Mouse (Mus musculus) retina, postnatal 1 day (tissue): ENCODE results near the gene Sp6.
A peak's percentile ranks its signal among the peaks of the same experiment; 100 is the strongest.

Experiments used
- DNase-seq: peaks from one replicate; pipeline ENCODE4 v3.0.0-alpha.2; 2012

Sp6 gene

GRCm38 (mm10) chr11:97065538-97066295 is 52.5 kb downstream of the Sp6 start:
- no peak for DNase-seq

- DNase-seq: no peak
Observed at GRCm38 (mm10) chr11:97066656-97067360, 53.6 kb downstream of the Sp6 start.

GRCm38 (mm10) chr11:97069333-97069732 is 56.1 kb downstream of the Sp6 start:
- no peak for DNase-seq

GRCm38 (mm10) chr11:97069770-97070169 is 56.6 kb downstream of the Sp6 start:
- no peak for DNase-seq

GRCm38 (mm10) chr11:97071129-97071528 is 57.9 kb downstream of the Sp6 start:
- DNase-seq: no peak

GRCm38 (mm10) chr11:97072533-97072932 is 59.3 kb downstream of the Sp6 start:
- peak; percentile 86 for DNase-seq

- no peak for DNase-seq
Observed at GRCm38 (mm10) chr11:97074235-97074634, 61.0 kb downstream of the Sp6 start.
